Mouse (Mus musculus): Measurements from ENCODE around the gene Pik3ap1. TPM values are rescaled to one million over a fixed set of nuclear protein-coding genes. Genes with fewer than 3 reads are reported as not detected.

Pik3ap1 gene
- total RNA-seq, 2 experiments from 2014 or later = 1.1 to 1.6 TPM

DNA sequence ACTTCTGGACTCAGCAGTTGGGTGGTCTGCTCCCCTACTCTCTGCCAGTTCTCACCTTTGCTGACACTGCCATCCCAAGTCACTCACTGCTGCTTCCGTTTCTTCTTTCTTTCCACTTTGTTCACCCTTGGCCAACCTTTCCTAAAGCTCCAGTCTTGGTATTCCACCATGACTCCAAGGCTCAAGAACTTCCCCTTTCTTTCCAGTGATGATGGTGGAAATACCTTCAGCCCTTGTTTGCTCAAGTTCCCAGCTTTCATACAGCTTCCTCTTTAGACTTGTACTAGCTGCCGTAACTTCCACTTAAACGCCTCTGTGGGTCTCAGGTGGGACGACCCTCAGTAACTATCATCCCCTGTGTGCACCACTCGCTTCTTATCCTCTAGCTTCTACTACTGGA is 142.9 kb downstream of the Pik3ap1 start:
- intact Hi-C loops (cut with DNase I) = no loop called here
- DNase-seq = no peak

DNA sequence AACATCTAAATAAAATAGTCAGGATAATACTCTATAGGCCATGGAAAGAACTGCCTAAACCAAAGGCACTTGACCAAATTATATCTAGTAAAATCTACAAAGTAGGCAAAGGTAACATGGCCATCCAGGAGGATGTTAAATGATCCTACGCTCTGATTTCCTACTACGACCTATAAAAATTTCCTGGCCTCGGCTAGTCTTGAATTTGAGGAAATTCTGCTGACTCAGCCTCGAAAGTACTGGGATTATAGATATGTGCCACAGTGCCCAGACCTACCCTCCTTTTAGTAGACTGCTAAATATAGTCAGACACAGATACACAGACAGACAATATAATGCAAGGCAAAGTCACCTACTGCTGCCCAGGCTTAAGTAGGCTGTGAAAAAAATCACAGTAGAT is 151.2 kb downstream of the Pik3ap1 start:
- no peak for DNase-seq
- intact Hi-C loops (cut with DNase I) = no loop called here

Other genes starting within 250 kb of the Pik3ap1 start
- 1 to 10 TPM; 1.3 to 2.4 TPM for gene Tll2, start 178.3 kb downstream of the Pik3ap1 start, total RNA-seq (2021)
- gene Tm9sf3, start 121.1 kb downstream of the Pik3ap1 start, total RNA-seq (2021) = 100 to 1,000 TPM; 109 to 121 TPM
- 10 to 100 TPM; 13.7 to 13.8 TPM for gene Lcor, start 97.5 kb upstream of the Pik3ap1 start, total RNA-seq (2021)
- 10 to 100 TPM; 12.5 to 12.7 TPM for gene Gm340, start 197.3 kb upstream of the Pik3ap1 start, total RNA-seq (2021)